Mouse (Mus musculus): ENCODE data around the gene Psmc3ip. TPM values are rescaled to one million over a fixed set of nuclear protein-coding genes. Genes with fewer than 3 reads are reported as not detected.

The Psmc3ip gene
- polyA plus RNA-seq (2015; fragmentation: Illumina TruSeq; extraction: RNeasy Lipid Tissue Mini Kit (QIAGEN cat#74804); ENCODE audit: insufficient read depth, low read depth, low replicate concordance) = 0.89 TPM

DNA sequence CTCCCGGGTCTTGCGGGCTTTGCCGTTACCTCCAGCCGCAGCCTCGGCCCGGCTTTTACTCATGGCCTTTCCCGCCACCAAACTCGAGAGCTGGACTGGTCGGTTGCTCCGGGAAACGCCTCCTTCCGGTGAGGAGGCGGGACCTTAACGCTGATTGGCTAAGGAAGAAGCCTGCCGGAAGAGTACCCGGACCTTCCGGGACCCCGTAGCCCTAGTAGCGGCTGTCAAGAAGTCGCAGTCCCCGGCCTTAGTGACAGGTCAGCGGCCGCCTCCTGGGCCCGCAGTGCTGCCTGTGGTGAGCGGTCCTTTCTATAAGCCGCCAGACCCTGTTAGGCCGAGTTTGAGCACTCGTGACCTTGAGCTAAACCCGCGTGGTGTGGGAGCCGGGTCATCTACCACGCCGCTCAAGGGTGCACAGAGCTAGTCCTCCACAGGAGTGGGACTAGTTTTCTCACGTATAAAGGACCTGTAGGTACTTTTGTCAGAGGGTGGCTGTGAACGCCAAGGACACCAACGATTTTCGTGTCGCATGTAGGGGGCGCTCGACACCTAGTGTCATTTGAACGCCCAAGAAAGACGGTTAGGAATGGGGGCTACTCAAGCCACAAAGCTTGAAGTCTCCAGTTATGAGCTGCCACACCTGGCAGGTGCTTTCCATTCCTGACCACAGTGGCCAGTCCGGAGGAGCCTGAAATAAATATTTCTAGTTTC is at the start of gene Psmc3ip:
Psmc3ip (minus strand) TSS at position 123 of the 711 bp plus-strand sequence.

GRCm38 (mm10) chr11:101119761-101120544 is 24.7 kb upstream of the Psmc3ip start, which contains the start of the genes Retreg3 and Tubg1:
TSS of gene Retreg3 (minus strand) at chr11:101119893.
TSS of gene Tubg1 (plus strand) at chr11:101119938.

GRCm38 (mm10) chr11:101086756-101087681 is 8.2 kb downstream of the Psmc3ip start, which contains the start of gene Mlx:
TSS of gene Mlx (plus strand) at chr11:101087277.

GRCm38 (mm10) chr11:101082208-101083082 is 12.8 kb downstream of the Psmc3ip start, which contains the start of gene Coasy:
TSS of gene Coasy (plus strand) at chr11:101082565.

DNA sequence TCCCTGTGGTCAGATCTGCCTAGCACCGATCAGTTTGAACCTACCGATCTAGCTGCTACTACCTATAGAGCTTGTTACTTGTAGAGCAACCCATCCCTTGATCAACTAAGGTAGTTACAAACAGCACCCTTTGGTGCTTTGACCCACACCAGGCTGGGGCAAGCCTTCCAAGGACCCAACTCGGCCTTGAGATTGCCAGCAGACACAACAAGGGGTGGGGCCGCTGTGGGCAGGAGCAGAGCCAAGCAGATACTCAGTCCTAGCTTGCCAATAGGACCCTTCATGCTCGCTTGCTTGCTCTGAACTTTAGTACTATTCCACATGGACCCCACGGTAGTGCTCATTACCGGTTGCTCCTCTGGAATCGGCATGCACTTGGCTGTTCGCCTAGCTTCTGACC is 17.1 kb downstream of the Psmc3ip start, which contains the start of gene Hsd17b1:
Hsd17b1 (plus strand) TSS at position 291 of the 400 bp plus-strand sequence.

GRCm38 (mm10) chr11:101069391-101070188 is 25.6 kb downstream of the Psmc3ip start, which contains the start of gene Naglu:
TSS of gene Naglu (plus strand) at chr11:101070012.

Other genes starting within 250 kb of the Psmc3ip start
- gene Stat5b, start 244.7 kb downstream of the Psmc3ip start, polyA plus RNA-seq (2015; fragmentation: Illumina TruSeq; extraction: RNeasy Lipid Tissue Mini Kit (QIAGEN cat#74804); ENCODE audit: insufficient read depth, low read depth, low replicate concordance) = 6.7 TPM
- 3.6 TPM for gene Stat5a, start 236.1 kb downstream of the Psmc3ip start, polyA plus RNA-seq (2015; fragmentation: Illumina TruSeq; extraction: RNeasy Lipid Tissue Mini Kit (QIAGEN cat#74804); ENCODE audit: insufficient read depth, low read depth, low replicate concordance)
- 16.6 TPM for gene Stat3, start 155.9 kb downstream of the Psmc3ip start, polyA plus RNA-seq (2015; fragmentation: Illumina TruSeq; extraction: RNeasy Lipid Tissue Mini Kit (QIAGEN cat#74804); ENCODE audit: insufficient read depth, low read depth, low replicate concordance)
- 54.5 TPM for gene Cavin1, start 124.5 kb downstream of the Psmc3ip start, polyA plus RNA-seq (2015; fragmentation: Illumina TruSeq; extraction: RNeasy Lipid Tissue Mini Kit (QIAGEN cat#74804); ENCODE audit: insufficient read depth, low read depth, low replicate concordance)
- gene Atp6v0a1, start 86.0 kb downstream of the Psmc3ip start, polyA plus RNA-seq (2015; fragmentation: Illumina TruSeq; extraction: RNeasy Lipid Tissue Mini Kit (QIAGEN cat#74804); ENCODE audit: insufficient read depth, low read depth, low replicate concordance) = 9.5 TPM
- gene Naglu, start 25.4 kb downstream of the Psmc3ip start, polyA plus RNA-seq (2015; fragmentation: Illumina TruSeq; extraction: RNeasy Lipid Tissue Mini Kit (QIAGEN cat#74804); ENCODE audit: insufficient read depth, low read depth, low replicate concordance) = 5.2 TPM
- gene Hsd17b1, start 17.0 kb downstream of the Psmc3ip start, polyA plus RNA-seq (2015; fragmentation: Illumina TruSeq; extraction: RNeasy Lipid Tissue Mini Kit (QIAGEN cat#74804); ENCODE audit: insufficient read depth, low read depth, low replicate concordance) = not detected
- 12.0 TPM for gene Coasy, start 12.9 kb downstream of the Psmc3ip start, polyA plus RNA-seq (2015; fragmentation: Illumina TruSeq; extraction: RNeasy Lipid Tissue Mini Kit (QIAGEN cat#74804); ENCODE audit: insufficient read depth, low read depth, low replicate concordance)
- gene Mlx, start 8.2 kb downstream of the Psmc3ip start, polyA plus RNA-seq (2015; fragmentation: Illumina TruSeq; extraction: RNeasy Lipid Tissue Mini Kit (QIAGEN cat#74804); ENCODE audit: insufficient read depth, low read depth, low replicate concordance) = 13.6 TPM
- gene Retreg3, start 24.5 kb upstream of the Psmc3ip start, polyA plus RNA-seq (2015; fragmentation: Illumina TruSeq; extraction: RNeasy Lipid Tissue Mini Kit (QIAGEN cat#74804); ENCODE audit: insufficient read depth, low read depth, low replicate concordance) = 11.9 TPM
- gene Tubg1, start 24.5 kb upstream of the Psmc3ip start, polyA plus RNA-seq (2015; fragmentation: Illumina TruSeq; extraction: RNeasy Lipid Tissue Mini Kit (QIAGEN cat#74804); ENCODE audit: insufficient read depth, low read depth, low replicate concordance) = 7.6 TPM
- gene Tubg2, start 60.5 kb upstream of the Psmc3ip start, polyA plus RNA-seq (2015; fragmentation: Illumina TruSeq; extraction: RNeasy Lipid Tissue Mini Kit (QIAGEN cat#74804); ENCODE audit: insufficient read depth, low read depth, low replicate concordance) = 1.7 TPM
- gene Cntnap1, start 75.1 kb upstream of the Psmc3ip start, polyA plus RNA-seq (2015; fragmentation: Illumina TruSeq; extraction: RNeasy Lipid Tissue Mini Kit (QIAGEN cat#74804); ENCODE audit: insufficient read depth, low read depth, low replicate concordance) = 1.2 TPM
- gene Plekhh3, start 75.9 kb upstream of the Psmc3ip start, polyA plus RNA-seq (2015; fragmentation: Illumina TruSeq; extraction: RNeasy Lipid Tissue Mini Kit (QIAGEN cat#74804); ENCODE audit: insufficient read depth, low read depth, low replicate concordance) = 4.4 TPM
- gene Ccr10, start 80.0 kb upstream of the Psmc3ip start, polyA plus RNA-seq (2015; fragmentation: Illumina TruSeq; extraction: RNeasy Lipid Tissue Mini Kit (QIAGEN cat#74804); ENCODE audit: insufficient read depth, low read depth, low replicate concordance) = not detected
- 9.6 TPM for gene Ezh1, start 131.0 kb upstream of the Psmc3ip start, polyA plus RNA-seq (2015; fragmentation: Illumina TruSeq; extraction: RNeasy Lipid Tissue Mini Kit (QIAGEN cat#74804); ENCODE audit: insufficient read depth, low read depth, low replicate concordance)
- gene Ramp2, start 150.6 kb upstream of the Psmc3ip start, polyA plus RNA-seq (2015; fragmentation: Illumina TruSeq; extraction: RNeasy Lipid Tissue Mini Kit (QIAGEN cat#74804); ENCODE audit: insufficient read depth, low read depth, low replicate concordance) = 30.5 TPM
- gene Vps25, start 158.3 kb upstream of the Psmc3ip start, polyA plus RNA-seq (2015; fragmentation: Illumina TruSeq; extraction: RNeasy Lipid Tissue Mini Kit (QIAGEN cat#74804); ENCODE audit: insufficient read depth, low read depth, low replicate concordance) = 32.2 TPM
- gene Wnk4, start 165.1 kb upstream of the Psmc3ip start, polyA plus RNA-seq (2015; fragmentation: Illumina TruSeq; extraction: RNeasy Lipid Tissue Mini Kit (QIAGEN cat#74804); ENCODE audit: insufficient read depth, low read depth, low replicate concordance) = 4.7 TPM
- not detected for gene Cntd1, start 183.6 kb upstream of the Psmc3ip start, polyA plus RNA-seq (2015; fragmentation: Illumina TruSeq; extraction: RNeasy Lipid Tissue Mini Kit (QIAGEN cat#74804); ENCODE audit: insufficient read depth, low read depth, low replicate concordance)
- 56.2 TPM for gene Coa3, start 183.7 kb upstream of the Psmc3ip start, polyA plus RNA-seq (2015; fragmentation: Illumina TruSeq; extraction: RNeasy Lipid Tissue Mini Kit (QIAGEN cat#74804); ENCODE audit: insufficient read depth, low read depth, low replicate concordance)
- gene Becn1, start 206.8 kb upstream of the Psmc3ip start, polyA plus RNA-seq (2015; fragmentation: Illumina TruSeq; extraction: RNeasy Lipid Tissue Mini Kit (QIAGEN cat#74804); ENCODE audit: insufficient read depth, low read depth, low replicate concordance) = 20.4 TPM
- gene Psme3, start 220.8 kb upstream of the Psmc3ip start, polyA plus RNA-seq (2015; fragmentation: Illumina TruSeq; extraction: RNeasy Lipid Tissue Mini Kit (QIAGEN cat#74804); ENCODE audit: insufficient read depth, low read depth, low replicate concordance) = 15.3 TPM
- 4.8 TPM for gene Aoc2, start 229.6 kb upstream of the Psmc3ip start, polyA plus RNA-seq (2015; fragmentation: Illumina TruSeq; extraction: RNeasy Lipid Tissue Mini Kit (QIAGEN cat#74804); ENCODE audit: insufficient read depth, low read depth, low replicate concordance)
- gene Aoc3, start 235.2 kb upstream of the Psmc3ip start, polyA plus RNA-seq (2015; fragmentation: Illumina TruSeq; extraction: RNeasy Lipid Tissue Mini Kit (QIAGEN cat#74804); ENCODE audit: insufficient read depth, low read depth, low replicate concordance) = 8.3 TPM